In genomic region chr4:133887249-133887648, GRCm38 (mm10) we compare ENCODE assay signal across 8 mouse cellular contexts. TPM values are rescaled to one million over a fixed set of nuclear protein-coding genes. Genes with fewer than 3 reads are reported as not detected.
A peak's percentile ranks its signal among the peaks of the same experiment; 100 is the strongest.
DNase-seq lines count a peak whose midpoint lies in the region; ATAC-seq and TF ChIP-seq lines count a peak whose summit lies in the region.

No protein-coding gene starts in this region.

- 0 out of 2 replicates have a peak overlapping the region, but pooled peaks have one; percentile 28 for H3K27ac ChIP-seq in brown adipose tissue, adult 24 weeks (replicated peaks; ENCODE audit: low read depth, low read length)
- H3K27ac ChIP-seq in kidney, postnatal 0 days, result peak overlapping the region; percentile 81

- peak; percentile 36 for DNase-seq in right cerebral cortex, postnatal 25 days
- no peak for DNase-seq in right cerebral cortex, postnatal 4 days
- peak; percentile 68 for DNase-seq in kidney, postnatal 0 days (ENCODE audit: low spot score)
- peak; percentile 15 for DNase-seq in mesoderm, embryonic 11.5 days (ENCODE audit: low read depth, low spot score)
- no peak for DNase-seq in urinary bladder, postnatal 4 days (ENCODE audit: low spot score in 2 of 2)
- DNase-seq in layer of hippocampus, adult 11-12 months (ENCODE audit: low spot score), result no peak

- H3K27me3 ChIP-seq in kidney, postnatal 0 days (ENCODE audit: insufficient read depth, low read length), result no peaks in the 10 kb centered on the region

- peaks cover 7% of the 10 kb centered on the region for H3K4me1 ChIP-seq in brown adipose tissue, adult 24 weeks (ENCODE audit: control insufficient read depth, insufficient read depth, insufficient read length, low read length)
- H3K4me1 ChIP-seq in kidney, postnatal 0 days (replicated peaks; ENCODE audit: insufficient read depth, low read length), result peaks cover 18% of the 10 kb centered on the region; the same call in 1 of the 2 replicates

- TF ChIP-seq CTCF in kidney, postnatal 0 days (IDR thresholded peaks at IDR 0.05; ENCODE audit: low read depth), result no peak

- peak overlapping the region; percentile 97 for H3K4me2 ChIP-seq in kidney, postnatal 0 days (ENCODE audit: low read length)

- whole genome bisulfite sequencing in kidney, postnatal 0 days, result 0% methylated on average over 21 of the region's 32 CpGs

- H3K4me3 ChIP-seq in brown adipose tissue, adult 24 weeks (ENCODE audit: insufficient read depth, low read depth, low read length), result peak overlapping the region; percentile 97
- H3K4me3 ChIP-seq in kidney, postnatal 0 days (replicated peaks; ENCODE audit: low read depth, low read length), result peak overlapping the region; percentile 86

- ATAC-seq in granulocyte monocyte progenitor cell, adult 5-6 weeks (replicated peaks; ENCODE audit: poor library complexity, severe bottlenecking), result peak; percentile 21; the same call in 1 of the 2 replicates
- peak; percentile 37 for ATAC-seq in kidney, postnatal 0 days (replicated peaks; ENCODE audit: low FRiP score, low read depth)

- H3K9me3 ChIP-seq in kidney, postnatal 0 days (replicated peaks; ENCODE audit: low read length), result no peaks in the 10 kb centered on the region

- H3K9ac ChIP-seq in kidney, postnatal 0 days (ENCODE audit: low read depth, low read length), result peak overlapping the region; percentile 90

- H3K36me3 ChIP-seq in kidney, postnatal 0 days (ENCODE audit: insufficient read depth, low read length), result no peaks in the 10 kb centered on the region

RNA-seq across cellular contexts. Expression of gene Rps6ka1, which starts 0.3 kb away (rescaled TPM):
- 3.3 and 4.2 TPM in 2 replicates for polyA plus RNA-seq in brown adipose tissue, adult 24 weeks (2012; ENCODE audit: insufficient read depth, insufficient read length, missing spikeins)
- 172 and 174 TPM in 2 replicates for total RNA-seq in granulocyte monocyte progenitor cell, adult 5-6 weeks (2014; fragmentation: Nextera tagmentation)
- total RNA-seq in granulocyte monocyte progenitor cell, adult 5-6 weeks (2017), result 148 and 151 TPM in 2 replicates
- 29.7 and 32.5 TPM in 2 replicates for polyA plus RNA-seq in kidney, postnatal 0 days (2015; fragmentation: Nextera tagmentation; extraction: Ambion mirVana)

Comparison
In these comparisons a context has a peak if more than half of its experiments do, and no peak if none do; other contexts are left out.
1. DNase-seq: peak in right cerebral cortex, postnatal 25 days (single experiment), kidney, postnatal 0 days (single experiment) and mesoderm, embryonic 11.5 days (single experiment); none in right cerebral cortex, postnatal 4 days (single experiment), urinary bladder, postnatal 4 days (0 of 2) and layer of hippocampus, adult 11-12 months (single experiment).